Mouse (Mus musculus) adrenal gland, postnatal 10 days (tissue): ENCODE data around the gene Fuca1. TPM values are rescaled to one million over a fixed set of nuclear protein-coding genes. Genes with fewer than 3 reads are reported as not detected.

Experiments
- DNase-seq: peaks from one replicate; pipeline ENCODE4 v3.0.0; 2021; ENCODE audit warnings: mixed read lengths
- total RNA-seq, 2 experiments: library from RNA; stranded (reverse); gene quantifications; 2 replicates each; pipeline ENCODE4 v1.2.3; 2021

The Fuca1 gene
- total RNA-seq, 2 experiments from 2014 or later, result 96.9 to 109 TPM

- no peak for DNase-seq
Measured at GRCm38 (mm10) chr4:135889146-135889883, 31.2 kb upstream of the Fuca1 start.

- peak; percentile 87 for DNase-seq
Measured at GRCm38 (mm10) chr4:135889884-135890283, 30.7 kb upstream of the Fuca1 start.

GRCm38 (mm10) chr4:135891539-135891938 lies 29.0 kb upstream of the Fuca1 start:
- DNase-seq, result no peak

- no peak for DNase-seq
Measured at GRCm38 (mm10) chr4:135892884-135893283, 27.7 kb upstream of the Fuca1 start.

GRCm38 (mm10) chr4:135895071-135895571 lies 25.4 kb upstream of the Fuca1 start, which contains the start of gene Cnr2:
Gene Cnr2 (plus strand): TSS chr4:135895394.
- no peak for DNase-seq

GRCm38 (mm10) chr4:135896157-135896556 lies 24.4 kb upstream of the Fuca1 start:
- no peak for DNase-seq

GRCm38 (mm10) chr4:135898380-135899049 lies 22.0 kb upstream of the Fuca1 start:
- peak; percentile 55 for DNase-seq

- no peak for DNase-seq
Measured at GRCm38 (mm10) chr4:135899050-135899448, 21.5 kb upstream of the Fuca1 start.

- DNase-seq, result no peak
Measured at GRCm38 (mm10) chr4:135900008-135900407, 20.5 kb upstream of the Fuca1 start.

- no peak for DNase-seq
Measured at GRCm38 (mm10) chr4:135902606-135903242, 17.8 kb upstream of the Fuca1 start.

- no peak for DNase-seq
Measured at GRCm38 (mm10) chr4:135904810-135905209, 15.7 kb upstream of the Fuca1 start.

GRCm38 (mm10) chr4:135906633-135907032 lies 13.9 kb upstream of the Fuca1 start:
- no peak for DNase-seq

- DNase-seq, result no peak
Measured at GRCm38 (mm10) chr4:135909326-135910066, 11.0 kb upstream of the Fuca1 start.

GRCm38 (mm10) chr4:135911531-135911930 lies 9.0 kb upstream of the Fuca1 start:
- DNase-seq, result peak; percentile 24

GRCm38 (mm10) chr4:135912164-135912563 lies 8.4 kb upstream of the Fuca1 start:
- no peak for DNase-seq

GRCm38 (mm10) chr4:135912835-135913234 lies 7.7 kb upstream of the Fuca1 start:
- DNase-seq, result peak; percentile 24

GRCm38 (mm10) chr4:135913433-135913832 lies 7.1 kb upstream of the Fuca1 start:
- DNase-seq, result no peak

GRCm38 (mm10) chr4:135918635-135919279 lies 1.8 kb upstream of the Fuca1 start:
- no peak for DNase-seq

GRCm38 (mm10) chr4:135919280-135919639 lies 1.3 kb upstream of the Fuca1 start:
- DNase-seq, result no peak

- DNase-seq, result peak; percentile 66
Measured at GRCm38 (mm10) chr4:135921257-135922120, 954 bp downstream of the Fuca1 start.

GRCm38 (mm10) chr4:135922190-135922589 lies 1.7 kb downstream of the Fuca1 start:
- no peak for DNase-seq
